Mouse (Mus musculus): ENCODE data around the gene Srpk1. TPM values are rescaled to one million over a fixed set of nuclear protein-coding genes. Genes with fewer than 3 reads are reported as not detected.

The Srpk1 gene
- 67.4 and 69.3 TPM in 2 replicates for polyA plus RNA-seq (2012; rRNA removed)

GRCm38 (mm10) chr17:28622300-28622759, at the start of gene Srpk1:
Gene Srpk1 (minus strand): TSS chr17:28622709.

GRCm38 (mm10) chr17:28575244-28576125, 47.0 kb downstream of the Srpk1 start, which contains the start of gene Lhfpl5:
Gene Lhfpl5 (plus strand): TSS chr17:28575641.

GRCm38 (mm10) chr17:28560598-28560997, 61.9 kb downstream of the Srpk1 start, which contains the start of gene Clps:
Gene Clps (minus strand): TSS chr17:28560766.

GRCm38 (mm10) chr17:28549111-28549510, 73.4 kb downstream of the Srpk1 start, which contains the start of gene Clpsl2:
Gene Clpsl2 (plus strand): TSS chr17:28549411.

Other genes with a start within 250 kb of the Srpk1 start
- 33.4 and 37.2 TPM in 2 replicates for gene Fkbp5, start 105.2 kb downstream of the Srpk1 start, polyA plus RNA-seq (2012; rRNA removed)
- 0.07 TPM in 1 of 2 replicates, not detected in the other for gene Armc12, start 91.9 kb downstream of the Srpk1 start, polyA plus RNA-seq (2012; rRNA removed)
- gene Clpsl2, start 73.3 kb downstream of the Srpk1 start, polyA plus RNA-seq (2012; rRNA removed), result not detected in 2 replicates
- not detected in 2 replicates for gene Clps, start 61.9 kb downstream of the Srpk1 start, polyA plus RNA-seq (2012; rRNA removed)
- 4.1 and 4.6 TPM in 2 replicates for gene Lhfpl5, start 47.1 kb downstream of the Srpk1 start, polyA plus RNA-seq (2012; rRNA removed)
- 3.1 and 4.3 TPM in 2 replicates for gene Slc26a8, start 67.5 kb upstream of the Srpk1 start, polyA plus RNA-seq (2012; rRNA removed)
- 64.9 and 65.8 TPM in 2 replicates for gene Mapk14, start 68.6 kb upstream of the Srpk1 start, polyA plus RNA-seq (2012; rRNA removed)
- gene AC170998.1, start 103.4 kb upstream of the Srpk1 start, polyA plus RNA-seq (2012; rRNA removed), result 0.42 and 0.54 TPM in 2 replicates
- 1.2 and 6.8 TPM in 2 replicates for gene Mapk13, start 146.6 kb upstream of the Srpk1 start, polyA plus RNA-seq (2012; rRNA removed)
- gene Brpf3, start 178.4 kb upstream of the Srpk1 start, polyA plus RNA-seq (2012; rRNA removed), result 42.4 and 48.7 TPM in 2 replicates
- gene Pnpla1, start 235.7 kb upstream of the Srpk1 start, polyA plus RNA-seq (2012; rRNA removed), result 0.15 TPM in 1 of 2 replicates, not detected in the other